Mouse (Mus musculus) CH12.LX (cell line): ENCODE measurements around the gene Fam71f2. TPM values are rescaled to one million over a fixed set of nuclear protein-coding genes. Genes with fewer than 3 reads are reported as not detected.

Experiments used
- polyA plus RNA-seq: library from polyadenylated mRNA; unstranded; fragments of >175 nt; gene quantifications from 2 replicates; pipeline ENCODE4 v1.2.1, GENCODE M21; 2012; ENCODE audit warnings: low read depth; ENCODE audit not compliant: insufficient read length
- total RNA-seq, 2 experiments: library from RNA; depleted of rRNA; stranded (reverse); fragments of 300-350 nt in 1 of 2; fragments of >200 nt in 1 of 2; gene quantifications; 2 replicates each; pipeline ENCODE4 v1.2.3; 2012 to 2014

Gene Fam71f2
- total and polyA plus RNA-seq, 3 experiments: 0.23 to 0.30 TPM; not detected in 1

Other genes with a start within 250 kb of the Fam71f2 start
- gene Lep, start 219.4 kb upstream of the Fam71f2 start, total RNA-seq (2012; rRNA removed): not detected in 2 replicates
- gene Lep, start 219.4 kb upstream of the Fam71f2 start, total RNA-seq (2014; rRNA removed): not detected in 2 replicates
- gene Lep, start 219.4 kb upstream of the Fam71f2 start, polyA plus RNA-seq: not detected in 2 replicates
- gene Rbm28, start 114.6 kb upstream of the Fam71f2 start, total RNA-seq (2012; rRNA removed): 37.6 and 46.7 TPM in 2 replicates
- 56.2 and 63.9 TPM in 2 replicates for gene Rbm28, start 114.6 kb upstream of the Fam71f2 start, total RNA-seq (2014; rRNA removed)
- gene Rbm28, start 114.6 kb upstream of the Fam71f2 start, polyA plus RNA-seq: 103 and 109 TPM in 2 replicates
- gene Prrt4, start 100.0 kb upstream of the Fam71f2 start, total RNA-seq (2012; rRNA removed): not detected in 2 replicates
- not detected in 2 replicates for gene Prrt4, start 100.0 kb upstream of the Fam71f2 start, total RNA-seq (2014; rRNA removed)
- gene Prrt4, start 100.0 kb upstream of the Fam71f2 start, polyA plus RNA-seq: not detected in 2 replicates
- gene Impdh1, start 63.2 kb upstream of the Fam71f2 start, total RNA-seq (2012; rRNA removed): 14.9 and 17.3 TPM in 2 replicates
- 2.5 and 3.1 TPM in 2 replicates for gene Impdh1, start 63.2 kb upstream of the Fam71f2 start, total RNA-seq (2014; rRNA removed)
- gene Impdh1, start 63.2 kb upstream of the Fam71f2 start, polyA plus RNA-seq: 19.6 and 21.6 TPM in 2 replicates
- gene Hilpda, start 7.1 kb upstream of the Fam71f2 start, total RNA-seq (2012; rRNA removed): 14.6 and 23.7 TPM in 2 replicates
- gene Hilpda, start 7.1 kb upstream of the Fam71f2 start, total RNA-seq (2014; rRNA removed): 40.0 and 52.3 TPM in 2 replicates
- gene Hilpda, start 7.1 kb upstream of the Fam71f2 start, polyA plus RNA-seq: 10.5 and 11.1 TPM in 2 replicates
- gene Fam71f1, start 39.5 kb downstream of the Fam71f2 start, total RNA-seq (2012; rRNA removed): not detected in 2 replicates
- gene Fam71f1, start 39.5 kb downstream of the Fam71f2 start, total RNA-seq (2014; rRNA removed): not detected in 2 replicates
- not detected in 2 replicates for gene Fam71f1, start 39.5 kb downstream of the Fam71f2 start, polyA plus RNA-seq
- gene Calu, start 68.5 kb downstream of the Fam71f2 start, total RNA-seq (2012; rRNA removed): 107 and 125 TPM in 2 replicates
- gene Calu, start 68.5 kb downstream of the Fam71f2 start, total RNA-seq (2014; rRNA removed): 161 and 166 TPM in 2 replicates
- 112 and 128 TPM in 2 replicates for gene Calu, start 68.5 kb downstream of the Fam71f2 start, polyA plus RNA-seq
- gene Opn1sw, start 108.9 kb downstream of the Fam71f2 start, total RNA-seq (2012; rRNA removed): 0.13 TPM in 1 of 2 replicates, not detected in the other
- not detected in 2 replicates for gene Opn1sw, start 108.9 kb downstream of the Fam71f2 start, total RNA-seq (2014; rRNA removed)
- gene Opn1sw, start 108.9 kb downstream of the Fam71f2 start, polyA plus RNA-seq: not detected in 2 replicates
- 1.2 and 4.3 TPM in 2 replicates for gene Ccdc136, start 116.7 kb downstream of the Fam71f2 start, total RNA-seq (2012; rRNA removed)
- 0.28 and 0.64 TPM in 2 replicates for gene Ccdc136, start 116.7 kb downstream of the Fam71f2 start, total RNA-seq (2014; rRNA removed)
- gene Ccdc136, start 116.7 kb downstream of the Fam71f2 start, polyA plus RNA-seq: 2.4 and 2.9 TPM in 2 replicates
- 0.71 and 0.76 TPM in 2 replicates for gene Flnc, start 153.7 kb downstream of the Fam71f2 start, total RNA-seq (2012; rRNA removed)
- 0.22 and 0.24 TPM in 2 replicates for gene Flnc, start 153.7 kb downstream of the Fam71f2 start, total RNA-seq (2014; rRNA removed)
- 0.56 and 0.60 TPM in 2 replicates for gene Flnc, start 153.7 kb downstream of the Fam71f2 start, polyA plus RNA-seq
- 308 and 328 TPM in 2 replicates for gene Atp6v1f, start 188.1 kb downstream of the Fam71f2 start, total RNA-seq (2012; rRNA removed)
- gene Atp6v1f, start 188.1 kb downstream of the Fam71f2 start, total RNA-seq (2014; rRNA removed): 367 and 373 TPM in 2 replicates
- 230 and 251 TPM in 2 replicates for gene Atp6v1f, start 188.1 kb downstream of the Fam71f2 start, polyA plus RNA-seq
- gene Atp6v1fnb, start 191.8 kb downstream of the Fam71f2 start, total RNA-seq (2012; rRNA removed): 0.21 TPM in 1 of 2 replicates, not detected in the other
- not detected in 2 replicates for gene Atp6v1fnb, start 191.8 kb downstream of the Fam71f2 start, total RNA-seq (2014; rRNA removed)
- not detected in 2 replicates for gene Atp6v1fnb, start 191.8 kb downstream of the Fam71f2 start, polyA plus RNA-seq
- 0.59 and 0.64 TPM in 2 replicates for gene Kcp, start 228.4 kb downstream of the Fam71f2 start, total RNA-seq (2012; rRNA removed)
- gene Kcp, start 228.4 kb downstream of the Fam71f2 start, total RNA-seq (2014; rRNA removed): not detected in 2 replicates
- 0.49 and 0.51 TPM in 2 replicates for gene Kcp, start 228.4 kb downstream of the Fam71f2 start, polyA plus RNA-seq
- gene Irf5, start 247.0 kb downstream of the Fam71f2 start, total RNA-seq (2012; rRNA removed): 134 and 152 TPM in 2 replicates
- 158 and 159 TPM in 2 replicates for gene Irf5, start 247.0 kb downstream of the Fam71f2 start, total RNA-seq (2014; rRNA removed)
- gene Irf5, start 247.0 kb downstream of the Fam71f2 start, polyA plus RNA-seq: 134 and 144 TPM in 2 replicates